Mouse (Mus musculus): ENCODE measurements around the gene Mr1. TPM values are rescaled to one million over a fixed set of nuclear protein-coding genes. Genes with fewer than 3 reads are reported as not detected.
A peak's percentile ranks its signal among the peaks of the same experiment; 100 is the strongest.

Mr1 gene
- total RNA-seq, 1 experiment from 2014 or later = 13.8 TPM

- no peak for DNase-seq
Observed at GRCm38 (mm10) chr1:155134866-155135265, 11.7 kb downstream of the Mr1 start.

- no peak for DNase-seq
Observed at GRCm38 (mm10) chr1:155127429-155127934, 19.1 kb downstream of the Mr1 start.

GRCm38 (mm10) chr1:155126716-155127115 is 19.9 kb downstream of the Mr1 start:
- peak; percentile 58 for DNase-seq

- DNase-seq = no peak
Observed at GRCm38 (mm10) chr1:155124397-155124796, 22.2 kb downstream of the Mr1 start.

- DNase-seq = peak; percentile 80
Observed at GRCm38 (mm10) chr1:155121977-155122939, 24.4 kb downstream of the Mr1 start.

- DNase-seq = no peak
Observed at GRCm38 (mm10) chr1:155119719-155120118, 26.9 kb downstream of the Mr1 start.

- peak; percentile 22 for DNase-seq
Observed at GRCm38 (mm10) chr1:155113946-155114345, 32.7 kb downstream of the Mr1 start.

- DNase-seq = no peak
Observed at GRCm38 (mm10) chr1:155112875-155113274, 33.7 kb downstream of the Mr1 start.

GRCm38 (mm10) chr1:155112118-155112517 is 34.5 kb downstream of the Mr1 start:
- no peak for DNase-seq

GRCm38 (mm10) chr1:155111491-155111890 is 35.1 kb downstream of the Mr1 start:
- DNase-seq = no peak

- DNase-seq = no peak
Observed at GRCm38 (mm10) chr1:155109387-155110350, 36.9 kb downstream of the Mr1 start.

- peak; percentile 44 for DNase-seq
Observed at GRCm38 (mm10) chr1:155108412-155108811, 38.2 kb downstream of the Mr1 start.

- DNase-seq = no peak
Observed at GRCm38 (mm10) chr1:155107843-155108242, 38.8 kb downstream of the Mr1 start.

GRCm38 (mm10) chr1:155106310-155106709 is 40.3 kb downstream of the Mr1 start:
- no peak for DNase-seq

GRCm38 (mm10) chr1:155103991-155104390 is 42.6 kb downstream of the Mr1 start:
- DNase-seq = no peak

- no peak for DNase-seq
Observed at GRCm38 (mm10) chr1:155102631-155103030, 44.0 kb downstream of the Mr1 start.

- DNase-seq = peak; percentile 97
Observed at GRCm38 (mm10) chr1:155099280-155099848, 47.2 kb downstream of the Mr1 start, which contains the start of gene Ier5. TSS of gene Ier5 (minus strand) at chr1:155099636.

GRCm38 (mm10) chr1:155098486-155099279 is 47.9 kb downstream of the Mr1 start:
- DNase-seq = peak; percentile 79

- DNase-seq = peak; percentile 53
Observed at GRCm38 (mm10) chr1:155097931-155098485, 48.6 kb downstream of the Mr1 start.

- DNase-seq = no peak
Observed at GRCm38 (mm10) chr1:155097354-155097753, 49.3 kb downstream of the Mr1 start.

Measured in adrenal gland, postnatal 14 days (tissue).